ENCODE assay signal across 8 mouse cellular contexts in the genomic region with DNA sequence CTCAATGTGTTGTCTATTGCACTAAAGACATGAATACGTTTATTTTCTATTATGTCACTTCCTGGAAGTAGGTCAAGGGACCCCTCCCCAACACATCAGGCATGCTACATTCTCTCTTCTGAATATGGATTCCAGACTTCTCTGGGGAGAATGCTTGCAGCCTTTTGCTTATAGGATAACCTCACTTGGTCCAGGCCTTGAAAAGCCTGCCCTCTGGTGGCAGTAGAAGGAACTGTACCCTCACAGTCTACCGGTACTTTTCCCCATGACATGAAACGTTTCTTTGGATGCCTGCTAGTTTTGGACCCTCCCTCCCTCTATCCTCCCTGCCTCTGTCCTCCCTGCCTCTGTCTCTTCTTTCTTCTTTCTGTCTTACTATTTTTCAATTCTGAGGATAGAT. TPM values are rescaled to one million over a fixed set of nuclear protein-coding genes. Genes with fewer than 3 reads are reported as not detected.
DNase-seq lines count a peak whose midpoint lies in the region.
"Had no signal": no experiment of that assay in that cellular context is flagged by ENCODE, and none has a peak within 500 bp of the region (broad histone marks: within the 10 kb centered on the region; RNA-seq: fewer than 3 reads in every experiment).

No protein-coding gene starts in this region.

- H3K4me1 ChIP-seq in heart, embryonic 10.5 days: no peaks in the 10 kb centered on the region

- WGBS in heart, embryonic 10.5 days: 5% methylated on average over 3 of the region's 3 CpGs

- no peak overlapping the region for H3K4me3 ChIP-seq in heart, embryonic 10.5 days
- H3K4me3 ChIP-seq: liver, embryonic 15.5 days had no signal

- DNase-seq in CD8-positive naive resting alpha-beta T cell, adult 2 months (ENCODE audit: low read depth in 2 of 2, low spot score in 2 of 2): peak; percentile 68 to 79
- DNase-seq in R1 (ENCODE audit: low read depth, low spot score): peak; percentile 77
- peak; percentile 79 to 87 for DNase-seq in cerebellum, postnatal 25 days
- DNase-seq in heart, embryonic 10.5 days (ENCODE audit: low spot score): peak; percentile 80
- peak; percentile 63 to 88 for DNase-seq in layer of hippocampus, adult 18-20 months (ENCODE audit: low spot score in 2 of 2)
- DNase-seq in lung, postnatal 10 days: peak; percentile 86
- peak; percentile 25 for DNase-seq in skeletal muscle tissue, adult 2 months (ENCODE audit: low read depth, low spot score)

- H3K9me3 ChIP-seq in heart, embryonic 10.5 days: peaks cover 7% of the 10 kb centered on the region
- H3K9me3 ChIP-seq: liver, embryonic 15.5 days had no signal

- no peak overlapping the region for H3K27ac ChIP-seq in heart, embryonic 10.5 days
- H3K27ac ChIP-seq: liver, embryonic 15.5 days had no signal

- H3K27me3 ChIP-seq in heart, embryonic 10.5 days (ENCODE audit: insufficient read depth, poor library complexity, severe bottlenecking): no peaks in the 10 kb centered on the region

- no peaks in the 10 kb centered on the region for H3K36me3 ChIP-seq in heart, embryonic 10.5 days
- H3K36me3 ChIP-seq: liver, embryonic 15.5 days had no signal

RNA-seq across cellular contexts. Expression of gene Wfdc2, which starts 31.0 kb away (rescaled TPM):
- polyA plus RNA-seq in heart, embryonic 10.5 days (2016; fragmentation: Nextera tagmentation; extraction: Ambion mirVana): 11.1 and 28.0 TPM in 2 replicates
- under 1 TPM; 0.67 to 0.96 TPM for total RNA-seq in layer of hippocampus, adult 18-20 months (2021)

RNA-seq across cellular contexts. Expression of gene Pigt, which starts 33.8 kb away (rescaled TPM):
- polyA plus RNA-seq in heart, embryonic 10.5 days (2016; fragmentation: Nextera tagmentation; extraction: Ambion mirVana): 51.0 and 59.1 TPM in 2 replicates
- 10 to 100 TPM; 80.8 to 86.1 TPM for total RNA-seq in layer of hippocampus, adult 18-20 months (2021)

RNA-seq across cellular contexts. Expression of gene Spint3, which starts 42.1 kb away (rescaled TPM):
- polyA plus RNA-seq in heart, embryonic 10.5 days (2016; fragmentation: Nextera tagmentation; extraction: Ambion mirVana): not detected in 2 replicates
- not detected for total RNA-seq in layer of hippocampus, adult 18-20 months (2021)
- polyA plus RNA-seq: liver, embryonic 15.5 days had no signal

RNA-seq across cellular contexts. Expression of gene Dbndd2, which starts 45.3 kb away (rescaled TPM):
- polyA plus RNA-seq in heart, embryonic 10.5 days (2016; fragmentation: Nextera tagmentation; extraction: Ambion mirVana): 7.4 and 16.5 TPM in 2 replicates
- 100 to 1,000 TPM; 118 to 138 TPM for total RNA-seq in layer of hippocampus, adult 18-20 months (2021)

RNA-seq across cellular contexts. Expression of gene Wfdc6a, which starts 54.1 kb away (rescaled TPM):
- polyA plus RNA-seq in heart, embryonic 10.5 days (2016; fragmentation: Nextera tagmentation; extraction: Ambion mirVana): not detected in 2 replicates
- total RNA-seq in layer of hippocampus, adult 18-20 months (2021): not detected
- polyA plus RNA-seq: liver, embryonic 15.5 days had no signal

Comparison
In these comparisons a context has a peak if more than half of its experiments do, and no peak if none do; other contexts are left out.
1. DNase-seq: peak in every context shown above with its lines; median percentile 86 in lung, postnatal 10 days; 83 in cerebellum, postnatal 25 days; 80 in heart, embryonic 10.5 days; 77 in R1; 76 in layer of hippocampus, adult 18-20 months; 74 in CD8-positive naive resting alpha-beta T cell, adult 2 months; 25 in skeletal muscle tissue, adult 2 months.